Mouse (Mus musculus) lung, postnatal 0 days (tissue): ENCODE results near the gene Dnah14. TPM values are rescaled to one million over a fixed set of nuclear protein-coding genes. Genes with fewer than 3 reads are reported as not detected.

Source experiments
- ATAC-seq: fragments of 200-750 bp; cut with Nextera tagmentation; 2 replicates; pipeline ENCODE4 v1.8.0; 2017; ENCODE audit warnings: moderate library complexity
- DNase-seq: peaks from one replicate; pipeline ENCODE4 v3.0.0-alpha.2; 2016; ENCODE audit warnings: low spot score
- H3K27ac ChIP-seq: fragments of 300-500 bp; sonication (generic); 2 replicates; pipeline ENCODE4 v1.5.1; 2014; ENCODE audit warnings: antibody characterized with exemption, mild to moderate bottlenecking, low read length, mixed read lengths
- H3K27me3 ChIP-seq: fragments of 300-500 bp; sonication (generic); replicated peaks from 2 replicates; pipeline ENCODE4 v1.6.1; 2014; ENCODE audit warnings: low read length, mixed read lengths; ENCODE audit not compliant: insufficient read depth
- H3K36me3 ChIP-seq: fragments of 300-500 bp; sonication (generic); 2 replicates; pipeline ENCODE4 v1.6.1; 2014; ENCODE audit warnings: low read length, mixed read lengths; ENCODE audit not compliant: insufficient read depth
- H3K4me1 ChIP-seq: fragments of 300-500 bp; sonication (generic); 2 replicates; pipeline ENCODE4 v1.6.1; 2014; ENCODE audit warnings: antibody characterized with exemption, low read depth, low read length, mixed read lengths; ENCODE audit not compliant: insufficient read depth
- H3K4me2 ChIP-seq: fragments of 300-500 bp; sonication (generic); replicated peaks from 2 replicates; pipeline ENCODE4 v1.6.1; 2014; ENCODE audit warnings: low read depth, mild to moderate bottlenecking, low read length, moderate library complexity, mixed read lengths
- H3K4me3 ChIP-seq: fragments of 300-500 bp; sonication (generic); 2 replicates; pipeline ENCODE4 v1.5.1; 2014; ENCODE audit warnings: low read depth, low read length
- H3K9ac ChIP-seq: fragments of 300-500 bp; sonication (generic); replicated peaks from 2 replicates; pipeline ENCODE4 v1.6.1; 2014; ENCODE audit warnings: low read depth, mild to moderate bottlenecking
- H3K9me3 ChIP-seq: fragments of 300-500 bp; sonication (generic); 2 replicates; pipeline ENCODE4 v1.6.1; 2016; ENCODE audit warnings: low read length, mixed read lengths
- CTCF ChIP-seq: IDR thresholded peaks from 2 replicates; pipeline ENCODE4 v1.5.1; 2016; ENCODE audit warnings: antibody characterized with exemption, mild to moderate bottlenecking
- EP300 ChIP-seq: IDR thresholded peaks from 2 replicates; pipeline ENCODE4 v1.6.1; 2016; ENCODE audit warnings: antibody characterized with exemption, mild to moderate bottlenecking, control low read depth
- WGBS: fragments of 180-500 bp; shearing (Covaris S2); extraction: QIAGEN DNeasy Blood & Tissue Kit; methylation state at CpG from one replicate; pipeline ENCODE4 v1.1.7; 2014; 5-methylcytosine and 5-hydroxymethylcytosine counted together
- polyA plus RNA-seq: library from polyadenylated mRNA; unstranded; fragments of >200 nt; fragmentation: Nextera tagmentation; extraction: Ambion mirVana; gene quantifications from 2 replicates; pipeline ENCODE4 v1.2.1, GENCODE M21; 2015

The Dnah14 gene
- polyA plus RNA-seq, 1 experiment from 2014 or later = 1.0 TPM

DNA sequence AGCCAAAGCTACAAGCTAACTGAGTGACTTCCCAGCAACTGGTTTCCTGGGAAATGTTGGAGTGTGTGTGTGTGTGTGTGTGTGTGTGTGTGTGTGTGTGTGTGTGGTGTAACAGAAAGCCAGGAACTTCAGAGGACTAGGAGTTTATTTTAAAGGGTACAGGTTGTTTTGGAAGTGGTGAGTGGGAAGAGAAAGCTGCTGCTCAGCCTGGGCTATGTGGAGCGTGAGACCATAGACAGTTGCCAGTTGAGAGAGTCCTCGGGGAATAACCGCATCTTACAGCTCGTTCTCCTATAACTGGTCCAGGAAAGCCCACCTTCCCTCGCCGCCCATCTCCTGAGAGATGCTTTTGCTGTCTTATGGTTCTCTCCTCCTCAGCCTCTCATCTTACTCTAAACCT lies 12.8 kb downstream of the Dnah14 start:
- ATAC-seq (no peak), DNase-seq (no peak)
- no peak overlapping the region for H3K4me2 ChIP-seq
- WGBS = 75% methylated on average over 6 of the region's 6 CpGs
- no peaks in the 10 kb centered on the region for H3K9me3 ChIP-seq
- no peak overlapping the region for H3K27ac ChIP-seq
- no peaks in the 10 kb centered on the region for H3K4me1 ChIP-seq
- no peaks in the 10 kb centered on the region for H3K27me3 ChIP-seq
- no peaks in the 10 kb centered on the region for H3K36me3 ChIP-seq
- H3K4me3 ChIP-seq = no peak overlapping the region
- no peak overlapping the region for H3K9ac ChIP-seq
- TF ChIP-seq CTCF (no peak), EP300 (no peak)

DNA sequence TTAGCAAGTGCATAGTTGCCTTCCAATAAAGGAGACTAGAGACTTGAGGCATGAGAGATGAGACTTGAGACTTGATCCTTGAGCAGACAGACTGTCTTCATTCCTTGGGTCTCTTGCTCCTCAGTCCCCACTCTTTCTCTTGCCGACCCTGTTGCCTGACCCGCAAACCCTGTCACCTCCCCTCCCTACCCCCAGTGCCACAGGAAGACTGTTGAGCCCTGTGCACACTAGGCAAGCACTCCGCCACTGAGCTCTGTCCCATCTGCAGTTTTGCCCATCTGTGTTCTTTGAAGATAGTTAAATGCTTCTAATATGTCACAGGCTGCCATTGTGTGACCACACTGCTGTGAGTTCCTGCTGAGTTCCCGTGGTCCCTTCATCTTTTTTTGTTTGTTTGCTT lies 23.0 kb downstream of the Dnah14 start:
- ATAC-seq = no peak
- WGBS = 47% methylated on average over 4 of the region's 4 CpGs
- DNase-seq = no peak
- Histone ChIP-seq H3K27ac (no peak overlapping the region), H3K27me3 (no peaks in the 10 kb centered on the region), H3K4me3 (no peak overlapping the region), H3K9ac (no peak overlapping the region), H3K36me3 (no peaks in the 10 kb centered on the region), H3K4me1 (no peaks in the 10 kb centered on the region), H3K9me3 (no peaks in the 10 kb centered on the region), H3K4me2 (no peak overlapping the region)
- no peak for TF ChIP-seq EP300
- no peak for TF ChIP-seq CTCF

DNA sequence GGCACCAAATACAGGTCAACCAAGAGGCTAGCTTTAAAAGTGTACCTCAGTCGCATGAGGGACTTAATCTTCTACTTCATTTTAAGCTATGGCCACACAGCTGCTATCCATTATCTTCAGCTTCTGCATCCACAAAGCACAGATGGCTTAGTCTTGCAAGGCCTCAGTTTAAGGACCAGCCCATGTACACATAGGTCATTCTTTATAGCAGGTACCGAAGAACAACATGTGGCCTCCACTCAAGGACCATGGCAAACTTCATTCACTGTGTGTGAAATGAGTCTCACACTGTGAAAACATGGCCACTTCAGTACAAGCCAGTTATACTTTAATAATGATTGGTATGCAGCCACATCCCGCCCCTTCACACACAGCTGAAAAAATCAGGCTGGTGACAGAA lies 34.8 kb downstream of the Dnah14 start:
- TF ChIP-seq EP300 (no peak), CTCF (no peak)
- 32% methylated on average over 3 of the region's 3 CpGs for WGBS
- Histone ChIP-seq H3K27ac (no peak overlapping the region), H3K36me3 (no peaks in the 10 kb centered on the region), H3K4me1 (no peaks in the 10 kb centered on the region), H3K9ac (no peak overlapping the region), H3K4me2 (no peak overlapping the region), H3K4me3 (no peak overlapping the region), H3K9me3 (no peaks in the 10 kb centered on the region), H3K27me3 (no peaks in the 10 kb centered on the region)
- ATAC-seq = peak; percentile 59
- DNase-seq = peak; percentile 52

DNA sequence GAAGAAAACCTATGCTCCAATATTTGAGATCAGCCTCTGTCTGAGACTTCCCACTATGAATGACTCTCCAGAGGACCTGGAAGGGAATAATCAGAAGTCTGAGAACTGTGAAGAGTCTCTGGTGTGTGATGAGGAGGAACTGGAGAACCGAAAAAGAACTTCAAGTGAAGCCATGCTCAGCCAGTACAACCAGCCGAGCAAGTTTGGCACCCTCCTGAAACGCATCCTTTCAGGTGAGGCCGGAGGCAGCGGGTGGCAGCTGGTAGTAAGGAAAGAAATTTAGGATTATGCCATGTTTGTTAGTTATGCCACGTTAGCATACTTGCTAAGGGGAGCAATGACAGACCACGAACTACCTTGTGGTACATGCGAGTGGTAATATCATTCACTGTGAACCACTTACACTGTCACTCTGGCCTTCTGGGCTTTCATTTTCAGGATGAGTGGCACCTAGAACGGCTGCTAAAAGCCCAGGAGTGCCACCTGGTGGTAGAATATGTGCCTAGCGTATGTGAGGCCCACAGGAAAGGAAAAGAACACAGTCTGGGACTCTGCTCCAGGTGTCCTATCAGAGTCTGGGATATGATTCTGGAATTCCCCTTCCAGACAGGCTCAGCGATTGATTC lies 39.6 kb downstream of the Dnah14 start:
- peak; percentile 94 for TF ChIP-seq CTCF
- TF ChIP-seq EP300 = no peak
- no peak overlapping the region for H3K27ac ChIP-seq
- WGBS = 31% methylated on average over 11 of the region's 11 CpGs
- H3K9ac ChIP-seq = no peak overlapping the region
- no peaks in the 10 kb centered on the region for H3K27me3 ChIP-seq
- H3K4me1 ChIP-seq = no peaks in the 10 kb centered on the region
- no peaks in the 10 kb centered on the region for H3K9me3 ChIP-seq
- ATAC-seq (peak; percentile 78), DNase-seq (peak; percentile 86)
- no peak overlapping the region for H3K4me3 ChIP-seq
- H3K36me3 ChIP-seq = no peaks in the 10 kb centered on the region
- no peak overlapping the region for H3K4me2 ChIP-seq

DNA sequence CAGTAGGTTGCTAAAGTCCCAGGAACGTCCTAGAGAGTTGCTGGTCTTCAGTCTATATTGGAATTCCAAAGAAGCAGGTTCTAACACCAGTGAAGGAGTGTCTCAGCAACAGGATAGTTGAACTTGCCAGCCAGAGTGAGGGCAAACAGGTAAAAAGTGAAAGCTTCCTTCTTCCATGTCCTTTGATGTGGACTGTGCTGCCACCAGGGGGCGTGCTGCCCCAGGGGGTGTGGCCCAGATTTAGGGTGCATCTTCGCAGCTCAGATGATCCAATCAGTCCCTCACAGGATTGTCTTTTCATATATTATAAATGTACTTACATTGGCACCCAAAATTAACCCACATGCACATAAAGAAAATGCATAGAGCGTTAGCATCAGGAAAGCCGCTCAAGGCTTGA lies 41.0 kb downstream of the Dnah14 start:
- Histone ChIP-seq H3K36me3 (no peaks in the 10 kb centered on the region), H3K9me3 (no peaks in the 10 kb centered on the region), H3K4me1 (no peaks in the 10 kb centered on the region), H3K27ac (no peak overlapping the region), H3K4me2 (no peak overlapping the region), H3K27me3 (no peaks in the 10 kb centered on the region), H3K9ac (no peak overlapping the region), H3K4me3 (no peak overlapping the region)
- peak; percentile 72 for TF ChIP-seq CTCF
- no peak for TF ChIP-seq EP300
- 48% methylated on average over 5 of the region's 5 CpGs for WGBS
- ATAC-seq = no peak
- peak; percentile 9 for DNase-seq

DNA sequence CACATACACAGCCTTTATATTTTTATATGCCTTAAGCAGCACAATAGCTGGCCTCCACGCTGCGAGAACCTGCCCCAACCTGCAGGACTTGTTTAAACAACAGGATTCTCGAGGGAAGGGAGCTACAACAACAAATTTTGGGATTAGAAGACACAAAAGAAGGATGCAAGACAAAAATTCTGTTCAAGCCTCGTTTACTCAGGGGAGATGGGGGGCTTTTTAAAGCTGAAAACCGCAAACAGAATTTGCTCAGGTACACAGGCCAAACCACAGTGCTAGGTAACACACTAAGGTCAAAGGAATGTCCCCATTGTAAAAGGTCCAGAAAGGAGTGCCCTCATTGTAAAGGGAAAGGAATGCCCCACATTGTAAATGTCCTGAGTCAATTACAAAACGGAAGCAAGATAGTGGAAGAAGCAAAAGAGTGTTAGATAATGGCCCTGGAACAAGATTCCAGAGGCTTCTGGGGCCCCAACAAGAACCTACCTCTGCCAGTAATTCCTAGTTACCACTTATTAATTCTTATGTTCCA lies 46.9 kb downstream of the Dnah14 start:
- H3K27ac ChIP-seq = no peak overlapping the region
- H3K4me3 ChIP-seq = no peak overlapping the region
- peak; percentile 77 for DNase-seq
- H3K9ac ChIP-seq = no peak overlapping the region
- no peaks in the 10 kb centered on the region for H3K9me3 ChIP-seq
- WGBS = 41% methylated on average over 6 of the region's 6 CpGs
- H3K4me2 ChIP-seq = no peak overlapping the region
- peak; percentile 74 for ATAC-seq
- H3K27me3 ChIP-seq = no peaks in the 10 kb centered on the region
- no peaks in the 10 kb centered on the region for H3K36me3 ChIP-seq
- H3K4me1 ChIP-seq = no peaks in the 10 kb centered on the region
- TF ChIP-seq EP300 = peak; percentile 86
- no peak for TF ChIP-seq CTCF

DNA sequence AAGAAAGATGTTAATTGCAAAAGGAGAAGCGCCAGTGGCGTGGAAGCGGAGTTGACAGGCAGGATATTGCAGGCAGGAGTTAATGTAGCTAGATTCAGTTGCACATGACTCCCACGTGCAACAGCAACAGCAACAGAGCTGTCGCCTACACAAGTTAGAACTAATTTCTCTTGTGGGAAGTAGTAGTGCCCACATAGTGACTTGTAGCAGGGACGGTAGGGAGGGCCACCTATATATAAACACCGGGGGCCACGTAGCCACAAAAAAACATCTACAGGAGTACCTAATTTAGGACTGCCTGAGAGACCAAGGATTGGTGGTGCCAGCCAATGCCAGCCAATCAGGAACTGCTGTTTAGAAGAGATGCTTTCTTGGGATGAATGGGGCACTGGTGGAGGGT lies 48.5 kb downstream of the Dnah14 start:
- DNase-seq = no peak
- H3K36me3 ChIP-seq = no peaks in the 10 kb centered on the region

More for the DNA sequence above, 48.5 kb downstream of the Dnah14 start:
- H3K4me2 ChIP-seq = no peak overlapping the region
- ATAC-seq = no peak
- WGBS = 83% methylated on average over 8 of the region's 8 CpGs
- no peaks in the 10 kb centered on the region for H3K9me3 ChIP-seq
- no peaks in the 10 kb centered on the region for H3K27me3 ChIP-seq
- TF ChIP-seq EP300 (no peak), CTCF (no peak)
- no peak overlapping the region for H3K4me3 ChIP-seq
- H3K9ac ChIP-seq = no peak overlapping the region
- no peak overlapping the region for H3K27ac ChIP-seq
- H3K4me1 ChIP-seq = no peaks in the 10 kb centered on the region
